Comparison of ENCODE assay signal across 8 mouse cellular contexts in genomic region chr3:32965528-32965927, GRCm38 (mm10).
DNase-seq lines count a peak whose midpoint lies in the region; ATAC-seq lines count a peak whose summit lies in the region.

No protein-coding gene starts in this region.

- no peaks in the 10 kb centered on the region for H3K36me3 ChIP-seq in hindbrain, embryonic 10.5 days
- H3K36me3 ChIP-seq in hindbrain, embryonic 12.5 days = no peaks in the 10 kb centered on the region
- H3K36me3 ChIP-seq in hindbrain, embryonic 16.5 days (ENCODE audit: control insufficient read depth, insufficient read depth, low read length) = no peaks in the 10 kb centered on the region

- 1% methylated on average over 2 of the region's 2 CpGs for WGBS in hindbrain, embryonic 10.5 days
- WGBS in hindbrain, embryonic 12.5 days = 0% methylated on average over 2 of the region's 2 CpGs
- WGBS in hindbrain, embryonic 16.5 days = 1% methylated on average over 2 of the region's 2 CpGs

- H3K9ac ChIP-seq in hindbrain, embryonic 12.5 days = no peak overlapping the region
- no peak overlapping the region for H3K9ac ChIP-seq in hindbrain, embryonic 16.5 days (ENCODE audit: low read depth, low read length)

- intact Hi-C loops in gastrocnemius, postnatal 36 days (cut with DNase I) = no loop called here

- H3K9me3 ChIP-seq in hindbrain, embryonic 10.5 days = no peaks in the 10 kb centered on the region
- H3K9me3 ChIP-seq in hindbrain, embryonic 12.5 days (replicated peaks) = no peaks in the 10 kb centered on the region
- H3K9me3 ChIP-seq in hindbrain, embryonic 16.5 days (ENCODE audit: control insufficient read depth, low read length) = no peaks in the 10 kb centered on the region

- H3K27me3 ChIP-seq in hindbrain, embryonic 10.5 days (ENCODE audit: insufficient read depth, poor library complexity, severe bottlenecking) = no peaks in the 10 kb centered on the region
- H3K27me3 ChIP-seq in hindbrain, embryonic 12.5 days = no peaks in the 10 kb centered on the region
- H3K27me3 ChIP-seq in hindbrain, embryonic 16.5 days (replicated peaks; ENCODE audit: control insufficient read depth, insufficient read depth, low read length) = no peaks in the 10 kb centered on the region

- ATAC-seq in hindbrain, embryonic 12.5 days (ENCODE audit: low FRiP score) = no peak
- ATAC-seq in hindbrain, embryonic 16.5 days = peak; percentile 46; the same call in 1 of the 2 replicates

- peak; percentile 45 for DNase-seq in hindbrain, embryonic 10.5 days (ENCODE audit: low spot score)
- peak; percentile 79 for DNase-seq in 416B (ENCODE audit: low read depth)
- DNase-seq in R1 (ENCODE audit: low read depth, low spot score) = peak; percentile 71
- DNase-seq in spleen, postnatal 10 days (ENCODE audit: low spot score in 2 of 2) = no peak
- DNase-seq in gastrocnemius, postnatal 36 days = no peak
- DNase-seq in cerebellum, adult 9-11 months = no peak

- no peak overlapping the region for H3K27ac ChIP-seq in hindbrain, embryonic 10.5 days
- H3K27ac ChIP-seq in hindbrain, embryonic 12.5 days = no peak overlapping the region
- H3K27ac ChIP-seq in hindbrain, embryonic 16.5 days (ENCODE audit: low read depth, low read length) = no peak overlapping the region

- H3K4me3 ChIP-seq in hindbrain, embryonic 10.5 days = no peak overlapping the region
- H3K4me3 ChIP-seq in hindbrain, embryonic 12.5 days = no peak overlapping the region
- no peak overlapping the region for H3K4me3 ChIP-seq in hindbrain, embryonic 16.5 days (ENCODE audit: low read length)

- no peaks in the 10 kb centered on the region for H3K4me1 ChIP-seq in hindbrain, embryonic 10.5 days (replicated peaks)
- no peaks in the 10 kb centered on the region for H3K4me1 ChIP-seq in hindbrain, embryonic 12.5 days
- no peaks in the 10 kb centered on the region for H3K4me1 ChIP-seq in hindbrain, embryonic 16.5 days (ENCODE audit: control insufficient read depth, insufficient read depth, low read depth, low read length)

- no peak overlapping the region for H3K4me2 ChIP-seq in hindbrain, embryonic 12.5 days (replicated peaks)
- no peak overlapping the region for H3K4me2 ChIP-seq in hindbrain, embryonic 16.5 days (ENCODE audit: low read length)

Comparison
In these comparisons a context has a peak if more than half of its experiments do, and no peak if none do; other contexts are left out.
1. DNase-seq: peak in hindbrain, embryonic 10.5 days (single experiment), 416B (single experiment) and R1 (single experiment); none in spleen, postnatal 10 days (0 of 2), gastrocnemius, postnatal 36 days (0 of 2) and cerebellum, adult 9-11 months (single experiment).